Mouse (Mus musculus): Measurements from ENCODE around the gene Hist2h2ab. TPM values are rescaled to one million over a fixed set of nuclear protein-coding genes. Genes with fewer than 3 reads are reported as not detected.
"Not testable (repeated sequence)": the region's sequence is repeated elsewhere in the genome, so short reads cannot be mapped to it uniquely, and the experiment has no call there.

Gene Hist2h2ab
- total RNA-seq (2021): 10 to 100 TPM in 1 of 2 experiments, 1 to 10 TPM in 1; 10.0 to 11.1 TPM

- DNase-seq (ENCODE audit: low spot score in 2 of 2): peak; percentile 84 to 86
- intact Hi-C loops (cut with DNase I): loop anchor here (2.0 to 5.0 kb wide), 3 partner anchors 25 to 152 kb away; partner anchors contain the start of genes Hist2h2aa1 and Hist2h4
These were observed at the start of gene Hist2h2ab, which contains the start of gene Bola1 for GRCm38 (mm10) chr3:96219661-96220130. Gene Hist2h2ab, plus strand, starts transcription at chr3:96219865. Gene Bola1, minus strand, starts transcription at chr3:96219709.

- DNase-seq (ENCODE audit: low spot score in 2 of 2): no peak
- intact Hi-C loops (cut with DNase I): no loop called here
These were observed 49.4 kb upstream of the Hist2h2ab start for GRCm38 (mm10) chr3:96170276-96170675.

- no peak for DNase-seq (ENCODE audit: low spot score in 2 of 2)
- intact Hi-C loops (cut with DNase I): no loop called here
These were observed 48.6 kb upstream of the Hist2h2ab start for GRCm38 (mm10) chr3:96170976-96171545.

- DNase-seq (ENCODE audit: low spot score in 2 of 2): no peak
- intact Hi-C loops (cut with DNase I): no loop called here
These were observed 48.0 kb upstream of the Hist2h2ab start for GRCm38 (mm10) chr3:96171583-96172196.

GRCm38 (mm10) chr3:96172197-96173178, 47.2 kb upstream of the Hist2h2ab start, which contains the start of gene Sf3b4:
Gene Sf3b4, plus strand, starts transcription at chr3:96172332.
- intact Hi-C loops (cut with DNase I): no loop called here
- DNase-seq (ENCODE audit: low spot score in 2 of 2): peak; percentile 83 to 84

GRCm38 (mm10) chr3:96173185-96173584, 46.5 kb upstream of the Hist2h2ab start:
- intact Hi-C loops (cut with DNase I): no loop called here

GRCm38 (mm10) chr3:96174042-96174441, 45.6 kb upstream of the Hist2h2ab start:
- DNase-seq (ENCODE audit: low spot score in 2 of 2); intact Hi-C loops (cut with DNase I): not testable (repeated sequence)

More at GRCm38 (mm10) chr3:96173185-96173584, 46.5 kb upstream of the Hist2h2ab start:
- DNase-seq (ENCODE audit: low spot score in 2 of 2): no peak

GRCm38 (mm10) chr3:96175251-96175650, 44.4 kb upstream of the Hist2h2ab start:
- DNase-seq (ENCODE audit: low spot score in 2 of 2): no peak
- intact Hi-C loops (cut with DNase I): no loop called here

- intact Hi-C loops (cut with DNase I): no loop called here
- DNase-seq (ENCODE audit: low spot score in 2 of 2): no peak
These were observed 41.2 kb upstream of the Hist2h2ab start for GRCm38 (mm10) chr3:96178427-96178826.

- intact Hi-C loops (cut with DNase I): no loop called here
- no peak for DNase-seq (ENCODE audit: low spot score in 2 of 2)
These were observed 40.8 kb upstream of the Hist2h2ab start for GRCm38 (mm10) chr3:96178902-96179301.

GRCm38 (mm10) chr3:96179531-96179930, 40.1 kb upstream of the Hist2h2ab start:
- no peak for DNase-seq (ENCODE audit: low spot score in 2 of 2)
- intact Hi-C loops (cut with DNase I): no loop called here

GRCm38 (mm10) chr3:96180727-96181477, 38.8 kb upstream of the Hist2h2ab start, which contains the start of gene Sv2a:
Gene Sv2a, plus strand, starts transcription at chr3:96181151.
- peak; percentile 73 to 86 for DNase-seq (ENCODE audit: low spot score in 2 of 2)
- intact Hi-C loops (cut with DNase I): no loop called here

- intact Hi-C loops (cut with DNase I): no loop called here
- peak; percentile 38 to 47 for DNase-seq (ENCODE audit: low spot score in 2 of 2)
These were observed 37.9 kb upstream of the Hist2h2ab start for GRCm38 (mm10) chr3:96181510-96182381.

- peak; percentile 39 to 46 for DNase-seq (ENCODE audit: low spot score in 2 of 2)
- intact Hi-C loops (cut with DNase I): no loop called here
These were observed 37.3 kb upstream of the Hist2h2ab start for GRCm38 (mm10) chr3:96182382-96182776.

- DNase-seq (ENCODE audit: low spot score in 2 of 2): no peak
These were observed 26.7 kb upstream of the Hist2h2ab start for GRCm38 (mm10) chr3:96192977-96193376.

GRCm38 (mm10) chr3:96194966-96195365, 24.7 kb upstream of the Hist2h2ab start:
- intact Hi-C loops (cut with DNase I): no loop called here
- no peak for DNase-seq (ENCODE audit: low spot score in 2 of 2)

More at GRCm38 (mm10) chr3:96192977-96193376, 26.7 kb upstream of the Hist2h2ab start:
- intact Hi-C loops (cut with DNase I): no loop called here

- no peak for DNase-seq (ENCODE audit: low spot score in 2 of 2)
- intact Hi-C loops (cut with DNase I): no loop called here
These were observed 23.9 kb upstream of the Hist2h2ab start for GRCm38 (mm10) chr3:96195616-96196313.
